Mouse (Mus musculus): ENCODE measurements around the gene Ubxn7.

Gene Ubxn7

DNA sequence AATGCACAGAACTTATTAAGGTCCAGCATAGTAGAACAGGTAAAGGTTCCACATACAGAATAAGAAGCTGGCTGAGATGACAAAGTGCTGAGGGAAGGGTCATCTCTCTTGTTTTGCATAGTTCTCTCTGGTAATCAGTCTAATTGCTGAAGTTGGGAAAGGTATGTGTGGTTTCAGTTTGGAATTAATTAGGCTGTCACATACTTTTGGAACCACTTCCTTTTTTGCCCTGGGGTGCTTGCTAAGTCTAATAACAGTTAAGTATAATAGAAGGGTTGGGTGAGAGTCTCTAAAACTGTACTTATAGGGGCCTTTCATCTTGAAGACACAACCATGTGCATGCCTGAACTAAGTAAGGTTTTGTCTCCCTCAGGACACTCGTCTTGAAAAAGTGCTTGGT is 104.6 kb downstream of the Ubxn7 start:
- no peak for DNase-seq

DNA sequence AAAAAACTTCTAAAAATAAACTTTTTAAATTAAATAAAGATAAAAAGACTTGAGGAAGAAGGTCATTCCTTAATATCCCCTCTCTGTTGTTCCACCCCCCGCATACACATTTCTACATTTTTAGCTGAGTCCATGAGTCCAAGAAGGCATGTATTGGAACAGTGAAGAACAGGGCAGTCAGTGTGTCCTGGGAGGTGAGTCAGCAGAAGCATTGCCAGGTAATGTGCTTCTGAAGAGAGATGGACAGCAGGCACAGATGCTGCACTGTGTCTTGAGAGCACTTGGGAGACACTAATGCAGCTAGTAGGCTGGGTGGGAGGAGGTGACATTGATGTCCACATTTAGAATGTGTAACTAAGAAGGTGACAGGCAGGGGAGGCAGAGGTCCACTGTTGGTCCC is 105.2 kb downstream of the Ubxn7 start:
- DNase-seq, result no peak

DNA sequence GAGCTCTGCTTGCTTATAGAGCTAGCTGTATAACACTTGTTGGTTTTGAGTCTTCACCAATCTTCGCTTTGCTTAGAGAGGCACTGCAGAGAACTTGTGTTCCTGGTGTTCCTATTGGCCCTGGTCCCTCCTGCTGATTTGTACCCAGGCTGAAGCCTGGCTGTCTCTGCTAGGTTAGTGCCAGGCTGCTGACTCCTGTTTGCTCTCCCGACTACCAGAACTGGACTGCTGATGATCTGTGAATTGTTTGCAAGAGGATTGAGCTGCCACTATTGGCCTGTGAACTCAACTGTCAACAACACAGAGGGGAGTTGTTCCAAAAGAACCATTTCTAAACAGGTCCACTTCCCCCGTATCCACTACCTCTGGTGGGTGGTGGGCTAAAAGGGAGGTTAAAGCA is 109.4 kb downstream of the Ubxn7 start:
- DNase-seq, result no peak
